Mouse (Mus musculus) Patski (cell line): ENCODE results near the gene Zfp335. TPM values are rescaled to one million over a fixed set of nuclear protein-coding genes. Genes with fewer than 3 reads are reported as not detected.
A peak's percentile ranks its signal among the peaks of the same experiment; 100 is the strongest.
"Not testable (repeated sequence)": the region's sequence is repeated elsewhere in the genome, so short reads cannot be mapped to it uniquely, and the experiment has no call there.

Experiments
- ATAC-seq: fragments of 100-300 bp; one replicate; pipeline ENCODE4 v1.8.0; 2021
- CTCF ChIA-PET: fragments of 350-600 bp; sonication (Branson Sonifier 250); formaldehyde crosslinking; loops from one replicate; lab custom pipeline; 2022; ENCODE audit warnings: inconsistent platforms; lab: Charles Lee
- POLR2A ChIA-PET: fragments of 350-600 bp; sonication (Branson Sonifier 250); formaldehyde crosslinking; loops from one replicate; lab custom pipeline; 2022; ENCODE audit warnings: antibody characterized with exemption, inconsistent platforms; lab: Charles Lee
- DNase-seq: peaks from one replicate; pipeline ENCODE4 v3.0.0-alpha.2; 2011; ENCODE audit warnings: low read depth, low spot score
- H3K27me3 ChIP-seq: fragments of 371-371 bp; one replicate; pipeline ENCODE4 v1.5.1; 2021
- CTCF ChIP-seq: fragments of 100-300 bp; IDR thresholded peaks from one replicate; pipeline ENCODE4 v1.5.1; 2021
- in situ Hi-C: fragments of 300-500 bp; cut with MboI; formaldehyde crosslinking; loops from 3 replicates; pipeline ENCODE4 v1.11.1; 2018; ENCODE audit warnings: low pct_unique_long_range_greater_than_20kb, mixed read lengths
- polyA plus RNA-seq: library from polyadenylated mRNA; unstranded; gene quantifications from one replicate; pipeline ENCODE4 v1.2.3, GENCODE M21; 2021

Gene Zfp335
- polyA plus RNA-seq, 1 experiment from 2014 or later = 19.0 TPM

DNA sequence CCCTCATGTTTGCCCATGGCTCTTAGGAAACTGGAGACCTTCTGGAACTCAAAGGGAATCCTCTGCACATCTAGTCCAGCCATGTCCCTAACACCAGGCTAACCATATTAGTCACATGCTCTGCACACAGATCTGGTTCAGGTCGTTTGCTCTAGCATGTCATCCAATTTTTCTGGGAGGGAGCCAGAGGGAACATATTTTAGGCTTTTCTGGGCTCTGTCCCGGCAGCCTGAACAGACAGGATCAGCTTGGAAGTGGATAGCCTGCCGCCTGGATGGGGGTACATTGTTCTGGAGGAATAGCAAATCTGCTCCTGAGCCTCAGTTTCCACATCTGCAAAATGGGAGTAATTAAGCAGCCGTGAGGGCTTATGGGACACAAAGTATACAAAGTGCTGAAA lies 50.5 kb downstream of the Zfp335 start:
- CTCF ChIA-PET = interaction anchor here (1.3 kb wide), 1 partner anchor 16 kb away, joined by 4 read pairs; no protein-coding TSS in a partner anchor
- ATAC-seq = no peak
- DNase-seq = no peak

GRCm38 (mm10) chr2:164859640-164860432 lies 51.7 kb downstream of the Zfp335 start:
- CTCF ChIA-PET = no interaction called here
- H3K27me3 ChIP-seq = no peaks in the 10 kb centered on the region

More for the DNA sequence above, 50.5 kb downstream of the Zfp335 start:
- no peak for TF ChIP-seq CTCF
- in situ Hi-C loops = no loop called here
- no peaks in the 10 kb centered on the region for H3K27me3 ChIP-seq
- POLR2A ChIA-PET = no interaction called here

GRCm38 (mm10) chr2:164859155-164859554 lies 52.4 kb downstream of the Zfp335 start:
- POLR2A ChIA-PET = no interaction called here
- H3K27me3 ChIP-seq = no peaks in the 10 kb centered on the region
- no peak for ATAC-seq
- TF ChIP-seq CTCF = no peak
- DNase-seq = no peak
- in situ Hi-C loops = no loop called here
- CTCF ChIA-PET = no interaction called here

More at GRCm38 (mm10) chr2:164859640-164860432, 51.7 kb downstream of the Zfp335 start:
- ATAC-seq = no peak
- DNase-seq = no peak
- TF ChIP-seq CTCF = no peak
- in situ Hi-C loops = no loop called here
- POLR2A ChIA-PET = interaction anchor here (0.8 kb wide), 1 partner anchor 20 kb away, joined by 4 read pairs; no protein-coding TSS in a partner anchor

GRCm38 (mm10) chr2:164857842-164858553 lies 53.6 kb downstream of the Zfp335 start:
- in situ Hi-C loops = no loop called here
- TF ChIP-seq CTCF = no peak
- POLR2A ChIA-PET = no interaction called here
- ATAC-seq (no peak), DNase-seq (no peak)
- no peaks in the 10 kb centered on the region for H3K27me3 ChIP-seq
- CTCF ChIA-PET = interaction anchor here (1.8 kb wide), 1 partner anchor 24 kb away, joined by 4 read pairs; the partner anchor contains the start of gene Neurl2

DNA sequence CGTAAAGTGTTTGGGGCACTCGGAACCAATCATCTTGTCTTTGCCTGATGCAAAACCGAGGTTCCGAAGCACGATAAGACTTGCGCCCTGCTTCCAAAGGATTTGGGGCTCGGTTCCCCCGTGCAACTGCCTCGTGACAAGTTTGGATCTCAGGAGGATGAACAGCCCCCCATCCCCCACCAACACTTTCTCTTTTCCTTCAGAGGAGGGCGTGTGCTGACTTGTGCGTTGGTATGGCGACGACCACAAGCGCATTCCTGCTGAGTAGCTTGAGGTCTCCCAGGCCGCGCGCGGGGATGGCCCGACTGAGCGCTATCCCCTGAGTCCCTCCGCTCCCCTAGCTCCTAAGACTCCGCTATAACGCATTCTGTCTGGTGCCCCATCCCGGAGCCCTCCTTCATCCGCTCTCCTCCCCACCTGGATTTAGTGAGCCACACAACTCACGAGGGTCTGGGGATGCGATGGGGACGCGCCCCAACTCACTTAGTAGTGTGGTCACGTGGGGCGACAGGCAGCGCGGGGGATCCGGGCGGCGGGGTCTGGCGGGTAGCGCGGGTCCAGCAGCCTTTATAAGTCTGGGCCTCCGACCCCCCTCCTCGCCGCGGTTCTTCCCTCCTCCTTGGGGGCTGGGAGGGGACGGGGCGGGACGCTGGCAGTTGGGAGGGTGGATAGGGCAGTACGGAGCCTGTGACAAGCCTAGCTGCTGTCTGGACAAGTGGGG lies 54.3 kb downstream of the Zfp335 start, which contains the start of gene Pltp:
Gene Pltp, minus strand, starts transcription at position 611 of the 721 bp plus-strand sequence.
- ChIA-PET CTCF (interaction anchor here (1.8 kb wide), 1 partner anchor 23 kb away, joined by 4 read pairs; the partner anchor contains the start of gene Neurl2), POLR2A (no interaction called here)
- no peaks in the 10 kb centered on the region for H3K27me3 ChIP-seq
- ATAC-seq (peak; percentile 58), DNase-seq (no peak)
- no peak for TF ChIP-seq CTCF
- in situ Hi-C loops = no loop called here

- ATAC-seq = peak; percentile 32
- CTCF ChIA-PET = interaction anchor here (0.8 to 1.8 kb wide), 3 partner anchors 14 to 24 kb away, joined by 3 to 4 read pairs (median 3); partner anchors contain the start of genes Ctsa and Neurl2
- no peaks in the 10 kb centered on the region for H3K27me3 ChIP-seq
These were observed 55.1 kb downstream of the Zfp335 start for GRCm38 (mm10) chr2:164856309-164857100.

GRCm38 (mm10) chr2:164855572-164855971 lies 56.0 kb downstream of the Zfp335 start:
- ATAC-seq, in situ Hi-C loops, H3K27me3 ChIP-seq, DNase-seq: not testable (repeated sequence)
- ChIA-PET POLR2A (interaction anchor here (1.0 kb wide), 1 partner anchor 11 kb away, joined by 4 read pairs; no protein-coding TSS in a partner anchor), CTCF (interaction anchor here (0.8 kb wide), 2 partner anchors 15 to 23 kb away, joined by 3 read pairs; partner anchors contain the start of genes Ctsa and Neurl2)

More at GRCm38 (mm10) chr2:164856309-164857100, 55.1 kb downstream of the Zfp335 start:
- in situ Hi-C loops = no loop called here
- DNase-seq = no peak
- TF ChIP-seq CTCF = no peak
- POLR2A ChIA-PET = interaction anchor here (1.0 kb wide), 1 partner anchor 10 kb away, joined by 4 read pairs; no protein-coding TSS in a partner anchor

DNA sequence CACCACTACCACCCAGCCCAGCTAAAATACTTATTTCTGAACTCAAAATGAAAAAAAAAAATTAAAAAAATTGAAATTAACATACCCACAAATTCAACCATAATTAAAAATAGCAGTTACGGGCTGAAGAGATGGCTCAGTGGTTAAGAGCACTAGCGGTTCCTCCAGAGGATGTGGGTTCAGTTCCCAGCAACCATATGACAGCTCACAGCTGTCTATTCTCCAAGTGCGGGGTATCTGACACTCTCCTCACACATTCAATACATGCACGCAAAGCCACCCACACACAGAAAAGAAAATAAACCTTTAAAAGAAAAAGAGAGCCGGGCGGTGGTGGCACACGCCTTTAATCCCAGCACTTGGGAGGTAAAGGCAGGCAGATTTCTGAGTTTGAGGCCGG lies 61.5 kb downstream of the Zfp335 start:
- in situ Hi-C loops = no loop called here
- H3K27me3 ChIP-seq = no peaks in the 10 kb centered on the region
- DNase-seq (no peak), ATAC-seq (no peak)
- CTCF ChIA-PET = interaction anchor here (1.1 to 1.8 kb wide), 2 partner anchors 15 to 17 kb away, joined by 3 to 6 read pairs; no protein-coding TSS in a partner anchor
- POLR2A ChIA-PET = no interaction called here
- TF ChIP-seq CTCF = no peak

- H3K27me3 ChIP-seq = no peaks in the 10 kb centered on the region
- no peak for TF ChIP-seq CTCF
- ATAC-seq (no peak), DNase-seq (no peak)
- CTCF ChIA-PET = interaction anchor here (1.7 to 1.8 kb wide), 2 partner anchors 32 to 35 kb away, joined by 3 to 7 read pairs; no protein-coding TSS in a partner anchor
- POLR2A ChIA-PET = no interaction called here
- in situ Hi-C loops = no loop called here
These were observed 65.8 kb downstream of the Zfp335 start for GRCm38 (mm10) chr2:164845782-164846181.

Other genes starting within 250 kb of the Zfp335 start
- not detected for gene Wfdc11, start 237.7 kb downstream of the Zfp335 start, polyA plus RNA-seq
- not detected for gene Wfdc13, start 226.7 kb downstream of the Zfp335 start, polyA plus RNA-seq
- not detected for gene Spint4, start 213.3 kb downstream of the Zfp335 start, polyA plus RNA-seq
- gene Spint5, start 196.5 kb downstream of the Zfp335 start, polyA plus RNA-seq = not detected
- 0.47 TPM for gene Wfdc3, start 165.8 kb downstream of the Zfp335 start, polyA plus RNA-seq
- 49.8 TPM for gene Dnttip1, start 165.8 kb downstream of the Zfp335 start, polyA plus RNA-seq
- 106 TPM for gene Ube2c, start 141.9 kb downstream of the Zfp335 start, polyA plus RNA-seq
- gene Tnnc2, start 131.8 kb downstream of the Zfp335 start, polyA plus RNA-seq = 0.18 TPM
- gene Snx21, start 125.9 kb downstream of the Zfp335 start, polyA plus RNA-seq = 50.3 TPM
- gene Acot8, start 106.9 kb downstream of the Zfp335 start, polyA plus RNA-seq = 23.3 TPM
- gene Zswim3, start 106.7 kb downstream of the Zfp335 start, polyA plus RNA-seq = 6.8 TPM
- gene Zswim1, start 89.1 kb downstream of the Zfp335 start, polyA plus RNA-seq = 13.2 TPM
- 0.14 TPM for gene Spata25, start 83.2 kb downstream of the Zfp335 start, polyA plus RNA-seq
- 479 TPM for gene Ctsa, start 78.9 kb downstream of the Zfp335 start, polyA plus RNA-seq
- 2.6 TPM for gene Neurl2, start 78.3 kb downstream of the Zfp335 start, polyA plus RNA-seq
- gene Pltp, start 54.0 kb downstream of the Zfp335 start, polyA plus RNA-seq = 9.4 TPM
- gene Pcif1, start 32.5 kb downstream of the Zfp335 start, polyA plus RNA-seq = 38.7 TPM
- 0.12 TPM for gene Mmp9, start 29.0 kb upstream of the Zfp335 start, polyA plus RNA-seq
- 3.9 TPM for gene Slc12a5, start 49.0 kb upstream of the Zfp335 start, polyA plus RNA-seq
- gene Ncoa5, start 123.1 kb upstream of the Zfp335 start, polyA plus RNA-seq = 40.0 TPM
- 0.39 TPM for gene Cd40, start 143.9 kb upstream of the Zfp335 start, polyA plus RNA-seq
- not detected for gene 1700025C18Rik, start 179.0 kb upstream of the Zfp335 start, polyA plus RNA-seq